Mouse (Mus musculus): Measurements from ENCODE around the gene Slc31a2.

Gene Slc31a2

GRCm38 (mm10) chr4:62318294-62318693 is 55.9 kb downstream of the Slc31a2 start:
- 80% methylated on average over 1 of the region's 1 CpGs for WGBS

DNA sequence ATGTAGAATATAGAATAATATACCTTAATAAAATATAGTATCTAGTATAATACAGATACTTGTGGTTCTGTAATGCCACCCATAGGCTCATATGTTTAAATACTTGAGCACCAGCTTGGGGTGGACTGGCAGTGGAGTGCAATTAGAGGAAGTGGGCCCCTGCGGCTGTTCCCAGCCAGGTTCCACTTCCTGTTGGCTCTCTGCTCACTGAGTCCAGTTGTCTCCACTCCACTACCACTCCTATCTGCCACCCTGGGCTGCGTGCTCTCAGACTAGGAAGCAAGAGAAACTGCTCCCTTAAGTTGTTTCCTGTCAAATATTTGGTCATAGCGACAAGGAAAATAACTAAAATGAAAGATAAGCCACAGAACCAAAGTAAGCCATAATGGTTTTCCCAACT is 60.3 kb downstream of the Slc31a2 start:
- WGBS, result 80% methylated on average over 3 of the region's 3 CpGs

- 77% methylated on average over 6 of the region's 6 CpGs for WGBS
Observed at GRCm38 (mm10) chr4:62328941-62329660, 66.7 kb downstream of the Slc31a2 start.

DNA sequence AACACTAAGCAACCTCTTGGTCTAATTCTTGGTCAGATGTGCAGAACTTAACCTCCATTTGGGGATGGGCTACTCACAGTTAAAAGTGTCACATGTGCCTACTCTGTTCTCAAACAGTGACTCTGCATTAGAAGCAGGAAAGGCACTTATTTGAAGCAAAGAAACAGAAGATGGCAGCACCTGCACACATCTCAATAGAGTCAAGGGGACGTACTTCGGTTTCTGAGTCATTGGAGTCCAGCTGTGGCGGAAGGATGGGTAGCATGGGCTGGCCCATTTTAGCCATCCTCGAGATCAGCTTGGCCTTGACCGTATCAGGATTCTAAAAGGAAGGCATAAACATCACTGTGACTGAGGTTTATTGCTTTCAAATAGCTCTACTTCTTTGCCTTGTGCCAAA is 69.6 kb downstream of the Slc31a2 start:
- 63% methylated on average over 5 of the region's 5 CpGs for WGBS

DNA sequence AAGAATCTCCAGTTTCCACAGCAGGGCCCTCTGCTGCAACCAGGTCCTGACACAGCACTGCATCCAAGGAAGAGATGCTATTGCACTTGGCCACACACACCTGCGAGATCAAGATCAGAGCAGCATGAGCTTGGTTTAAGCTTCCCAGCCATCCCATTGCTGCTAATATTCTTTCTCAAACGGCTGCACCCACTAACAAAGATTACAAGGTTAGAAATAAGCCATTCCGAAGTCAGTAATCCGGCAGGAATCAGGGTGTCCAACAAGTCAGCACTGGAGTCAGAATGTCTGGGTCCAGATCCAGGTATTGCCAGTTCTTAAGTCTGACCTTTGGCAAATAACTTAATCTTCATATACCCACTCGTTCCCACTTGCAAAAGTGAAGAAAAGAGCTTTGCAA is 76.2 kb downstream of the Slc31a2 start:
- 92% methylated on average over 5 of the region's 5 CpGs for WGBS

DNA sequence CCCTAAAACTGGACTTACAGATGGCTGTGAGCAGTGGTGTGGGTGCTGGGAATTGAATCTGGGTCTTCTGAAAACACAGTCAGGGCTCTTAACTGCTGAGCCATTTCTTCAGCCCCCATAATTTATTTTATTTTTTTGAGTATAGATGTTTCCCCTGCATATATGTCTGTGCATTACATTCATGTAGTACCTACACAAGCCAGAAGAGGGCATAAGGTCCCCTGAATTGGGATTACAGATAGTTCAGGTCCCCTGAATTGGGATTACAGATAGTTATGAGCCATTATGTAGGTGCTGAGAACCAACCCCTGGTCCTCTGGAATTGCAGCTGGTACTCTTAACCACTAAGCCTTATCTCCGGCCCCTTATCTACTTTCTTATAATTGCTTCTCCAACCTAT is 81.6 kb downstream of the Slc31a2 start:
- 97% methylated on average over 1 of the region's 1 CpGs for WGBS

GRCm38 (mm10) chr4:62345827-62346226 is 83.5 kb downstream of the Slc31a2 start:
- WGBS, result 68% methylated on average over 4 of the region's 4 CpGs

DNA sequence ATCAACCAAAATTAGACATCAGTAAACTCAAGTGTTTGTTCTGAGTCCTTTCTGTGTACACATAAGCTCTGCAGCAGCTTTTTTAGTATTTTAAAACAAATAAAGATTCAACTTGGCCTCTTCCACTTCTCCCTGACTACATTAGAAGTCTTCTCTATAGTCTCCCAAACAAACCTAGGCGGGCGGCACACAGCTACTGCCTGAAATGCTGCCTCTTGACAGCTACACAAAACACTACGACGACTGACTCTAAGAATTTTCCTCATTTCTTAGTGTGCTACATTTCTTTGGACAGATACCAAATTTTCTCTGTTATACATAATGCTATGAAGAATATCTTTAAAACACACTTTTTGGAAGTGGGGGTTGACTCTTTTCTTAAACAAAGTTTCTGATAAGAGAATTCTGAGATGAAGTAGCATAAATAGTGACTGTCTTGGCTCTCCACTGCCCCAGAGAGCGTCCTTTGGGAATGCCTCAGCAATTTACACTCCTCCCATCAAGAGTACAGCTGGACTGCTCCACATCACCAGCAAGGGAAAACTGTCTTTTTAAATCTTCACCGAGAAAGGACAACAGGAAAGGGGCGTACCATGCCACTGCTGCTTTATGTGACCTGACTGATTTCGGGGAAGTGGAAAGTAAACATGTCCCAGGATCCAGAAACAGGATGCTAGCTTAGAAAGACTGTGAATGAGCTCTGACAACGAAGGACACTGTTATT is 85.4 kb downstream of the Slc31a2 start:
- WGBS, result 43% methylated on average over 9 of the region's 9 CpGs
